Mouse (Mus musculus): ENCODE results near the gene Pakap. TPM values are rescaled to one million over a fixed set of nuclear protein-coding genes. Genes with fewer than 3 reads are reported as not detected.

Gene Pakap
- total RNA-seq, 2 experiments from 2014 or later: 22.9 to 23.3 TPM

DNA sequence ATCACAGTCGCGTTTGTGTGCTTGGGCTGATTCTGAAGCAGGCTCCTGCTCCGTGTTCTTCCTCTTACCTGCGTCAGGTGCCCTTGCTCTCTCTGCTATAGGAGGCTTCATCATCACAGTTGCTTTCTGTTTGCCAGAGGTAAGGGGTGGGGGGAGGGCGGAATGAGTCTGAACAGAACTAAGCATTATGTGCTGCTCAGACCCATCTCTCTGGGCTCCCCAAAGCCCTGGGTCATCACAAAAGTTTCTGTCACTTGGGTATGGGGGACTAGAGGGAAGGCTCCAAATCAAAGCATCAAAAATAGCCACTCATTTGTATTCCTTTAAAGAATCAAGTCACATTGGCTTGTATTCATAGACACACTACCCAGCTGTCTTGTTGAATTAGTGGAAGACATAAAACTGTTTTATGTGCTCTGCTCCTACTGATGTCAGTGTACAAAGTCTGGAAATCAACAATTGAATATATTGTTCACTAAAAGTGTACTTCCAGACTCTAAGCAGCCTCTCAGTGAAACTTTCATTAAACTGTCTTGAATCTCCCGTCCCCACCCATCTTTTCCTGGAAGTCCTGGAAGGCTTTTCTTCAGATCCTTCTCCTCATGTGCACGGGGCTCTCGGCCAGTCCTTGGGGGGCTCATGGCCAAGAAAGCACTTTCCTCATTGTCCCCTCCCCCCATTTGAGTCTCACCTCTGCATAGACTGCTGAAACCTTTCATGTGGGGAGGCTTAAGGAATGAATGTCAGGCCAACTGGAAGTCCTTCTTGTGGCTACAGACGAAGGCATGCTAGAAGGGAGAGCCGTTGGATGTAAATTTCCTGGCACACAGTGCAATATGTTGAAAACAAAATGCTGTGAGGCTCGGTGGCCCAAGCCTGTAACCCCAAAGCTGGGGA is 135.8 kb downstream of the Pakap start:
- DNase-seq (ENCODE audit: low spot score in 2 of 2): no peak

- no peak for DNase-seq (ENCODE audit: low spot score in 2 of 2)
Measured at GRCm38 (mm10) chr4:57704575-57704974, 136.6 kb downstream of the Pakap start.

GRCm38 (mm10) chr4:57715849-57716248 is 147.9 kb downstream of the Pakap start:
- no peak for DNase-seq (ENCODE audit: low spot score in 2 of 2)

DNA sequence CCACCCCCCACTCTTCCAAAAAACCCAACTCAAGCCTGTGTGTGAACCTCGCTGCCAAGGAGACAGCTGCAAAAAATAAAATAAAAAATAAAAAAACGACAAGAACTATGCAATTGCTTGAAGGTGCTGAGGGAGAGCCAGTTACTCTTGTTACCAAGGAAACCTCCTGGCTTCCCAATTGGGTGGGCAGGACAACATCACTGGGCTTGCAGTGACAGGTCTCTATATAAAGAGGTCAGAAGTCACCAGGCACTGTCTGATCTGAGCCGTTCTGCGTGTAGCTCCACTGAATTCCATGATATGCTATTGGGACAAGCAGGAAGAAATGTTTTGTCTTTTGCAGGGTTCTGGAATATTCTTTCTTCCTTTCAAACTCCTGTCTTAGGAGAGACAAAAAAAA is 148.8 kb downstream of the Pakap start:
- no peak for DNase-seq (ENCODE audit: low spot score in 2 of 2)

DNA sequence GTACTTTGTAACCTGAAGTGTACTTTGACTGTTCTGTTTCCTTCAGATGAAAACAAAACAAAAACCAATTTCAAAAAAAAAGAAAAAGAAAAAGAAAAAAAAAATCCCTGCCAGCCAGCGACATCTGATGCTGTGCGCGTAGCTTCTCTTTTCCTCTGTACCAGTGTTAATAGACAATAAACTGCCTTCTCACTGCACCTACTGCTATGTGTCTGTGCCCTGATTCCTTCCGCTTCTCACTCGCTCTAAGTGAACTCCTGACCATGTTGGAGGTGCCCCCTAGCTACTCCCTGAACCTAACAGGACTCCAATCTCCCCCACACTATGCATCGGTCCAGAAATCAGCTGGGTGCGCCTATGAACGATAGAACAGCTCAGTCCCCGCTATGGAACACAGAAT is 149.4 kb downstream of the Pakap start, which contains the start of gene Akap2:
Gene Akap2 (plus strand): TSS at position 304 of the 400 bp plus-strand sequence.
- no peak for DNase-seq (ENCODE audit: low spot score in 2 of 2)

DNA sequence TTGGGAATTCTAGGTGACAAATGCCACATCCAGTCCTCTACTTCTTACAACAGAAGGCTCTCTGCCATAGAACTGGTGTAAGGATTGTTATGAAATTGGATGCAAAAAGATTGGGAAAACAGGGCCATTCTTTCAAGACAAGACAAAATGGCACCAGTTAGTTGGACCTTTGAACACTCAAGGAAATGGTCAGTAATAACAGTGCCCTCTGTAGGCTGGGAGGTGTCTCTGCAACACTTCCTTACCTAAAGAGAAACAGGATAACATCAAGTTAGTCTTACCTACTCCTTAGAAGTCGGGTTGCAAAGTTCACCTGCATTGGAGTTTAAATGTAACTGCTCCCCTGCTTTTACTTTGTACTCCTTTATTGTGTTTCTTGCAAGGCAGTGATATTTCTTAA is 151.4 kb downstream of the Pakap start:
- DNase-seq (ENCODE audit: low spot score in 2 of 2): no peak

GRCm38 (mm10) chr4:57720869-57721361 is 152.9 kb downstream of the Pakap start:
- peak in 1 of 2 experiments; percentile 53 for DNase-seq (ENCODE audit: low spot score in 2 of 2)

GRCm38 (mm10) chr4:57722296-57722695 is 154.3 kb downstream of the Pakap start:
- DNase-seq (ENCODE audit: low spot score in 2 of 2): no peak

- no peak for DNase-seq (ENCODE audit: low spot score in 2 of 2)
Measured at GRCm38 (mm10) chr4:57723659-57724058, 155.7 kb downstream of the Pakap start.

DNA sequence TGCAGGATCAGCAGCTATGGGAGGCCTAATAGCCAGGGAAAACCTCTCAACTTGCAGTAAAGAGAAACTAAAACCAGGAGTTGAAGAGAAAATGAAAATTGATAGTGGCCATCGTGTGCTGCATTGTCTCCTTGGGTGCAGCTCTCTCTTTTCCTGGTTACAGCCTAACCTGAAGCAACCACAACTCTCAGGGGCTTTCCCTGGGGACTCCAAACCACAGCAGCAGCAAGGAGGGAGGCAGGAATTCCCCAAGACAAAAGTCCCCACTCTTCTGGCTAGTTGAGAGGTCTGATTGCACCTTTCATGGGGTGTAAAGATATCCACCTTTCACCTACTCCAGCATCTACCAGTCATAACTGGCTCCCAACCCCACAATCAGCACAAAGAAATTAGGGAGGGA is 157.6 kb downstream of the Pakap start:
- DNase-seq (ENCODE audit: low spot score in 2 of 2): no peak

- no peak for DNase-seq (ENCODE audit: low spot score in 2 of 2)
Measured at GRCm38 (mm10) chr4:57728611-57729183, 160.7 kb downstream of the Pakap start.

GRCm38 (mm10) chr4:57730047-57730446 is 162.1 kb downstream of the Pakap start:
- no peak for DNase-seq (ENCODE audit: low spot score in 2 of 2)

- peak in 1 of 2 experiments; percentile 22 for DNase-seq (ENCODE audit: low spot score in 2 of 2)
Measured at GRCm38 (mm10) chr4:57730801-57731598, 163.0 kb downstream of the Pakap start.

DNA sequence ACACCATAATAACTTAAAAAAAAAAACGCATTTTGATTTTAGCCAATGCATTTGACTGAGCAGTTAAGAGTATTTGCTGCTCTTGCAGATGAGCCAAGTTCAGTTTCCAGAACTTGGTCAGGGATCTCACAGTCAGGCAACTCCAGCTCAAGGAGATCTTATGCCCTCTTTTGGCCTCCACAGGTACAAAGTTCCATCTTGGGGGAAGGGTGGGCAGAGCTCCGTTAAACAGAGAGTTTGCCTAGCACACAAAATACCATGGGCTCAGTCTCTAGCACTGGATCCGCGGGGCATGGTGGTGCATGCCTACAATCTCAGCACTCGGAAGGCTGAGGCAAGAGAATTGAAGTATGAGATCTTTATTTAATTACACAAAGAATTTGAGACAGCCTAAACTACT is 164.4 kb downstream of the Pakap start:
- no peak for DNase-seq (ENCODE audit: low spot score in 2 of 2)

- DNase-seq (ENCODE audit: low spot score in 2 of 2): peak in 1 of 2 experiments; percentile 71
Measured at GRCm38 (mm10) chr4:57733445-57733844, 165.5 kb downstream of the Pakap start.

GRCm38 (mm10) chr4:57735426-57735825 is 167.4 kb downstream of the Pakap start:
- no peak for DNase-seq (ENCODE audit: low spot score in 2 of 2)

- no peak for DNase-seq (ENCODE audit: low spot score in 2 of 2)
Measured at GRCm38 (mm10) chr4:57738856-57739552, 171.0 kb downstream of the Pakap start.

GRCm38 (mm10) chr4:57743325-57743929 is 175.4 kb downstream of the Pakap start:
- DNase-seq (ENCODE audit: low spot score in 2 of 2): no peak

GRCm38 (mm10) chr4:57750651-57751050 is 182.7 kb downstream of the Pakap start:
- DNase-seq (ENCODE audit: low spot score in 2 of 2): no peak

- no peak for DNase-seq (ENCODE audit: low spot score in 2 of 2)
Measured at GRCm38 (mm10) chr4:57751054-57751453, 183.1 kb downstream of the Pakap start.
